Mouse (Mus musculus) E14TG2a.4 (cell line): Measurements from ENCODE around the gene Kng1.
"Not testable (repeated sequence)": the region's sequence is repeated elsewhere in the genome, so short reads cannot be mapped to it uniquely, and the experiment has no call there.

Experiments used
- CTCF ChIP-seq: conservative IDR thresholded peaks from 2 replicates; pipeline ENCODE4 v1.5.1; 2014; ENCODE audit warnings: low read length
- POU5F1 ChIP-seq: IDR thresholded peaks from 2 replicates; pipeline ENCODE4 v1.6.1; 2014; ENCODE audit warnings: low read length, borderline replicate concordance

GRCm38 (mm10) chr16:23096886-23097285 lies 39.2 kb downstream of the Kng1 start:
- TF ChIP-seq CTCF, POU5F1: not testable (repeated sequence)
